Mouse (Mus musculus) embryonic facial prominence, embryonic 15.5 days (tissue): ENCODE results near the gene Med20. TPM values are rescaled to one million over a fixed set of nuclear protein-coding genes. Genes with fewer than 3 reads are reported as not detected.

Experiments used
- ATAC-seq: fragments of 200-750 bp; cut with Nextera tagmentation; 2 replicates; pipeline ENCODE4 v1.8.0; 2017; ENCODE audit warnings: low read depth, moderate TSS enrichment; ENCODE audit not compliant: insufficient number of reproducible peaks, low FRiP score, low TSS enrichment
- H3K27ac ChIP-seq: fragments of 300-500 bp; sonication (generic); replicated peaks from 2 replicates; pipeline ENCODE4 v1.5.1; 2015; ENCODE audit warnings: mild to moderate bottlenecking, inconsistent platforms
- H3K27me3 ChIP-seq: fragments of 300-500 bp; sonication (generic); 2 replicates; pipeline ENCODE4 v1.6.1; 2015; ENCODE audit warnings: inconsistent platforms
- H3K36me3 ChIP-seq: fragments of 300-500 bp; sonication (generic); 2 replicates; pipeline ENCODE4 v1.6.1; 2015; ENCODE audit warnings: mild to moderate bottlenecking, inconsistent platforms
- H3K4me1 ChIP-seq: fragments of 300-500 bp; sonication (generic); 2 replicates; pipeline ENCODE4 v1.6.1; 2015; ENCODE audit warnings: inconsistent platforms
- H3K4me2 ChIP-seq: fragments of 300-500 bp; sonication (generic); replicated peaks from 2 replicates; pipeline ENCODE4 v1.6.1; 2015; ENCODE audit warnings: mild to moderate bottlenecking, inconsistent platforms
- H3K4me3 ChIP-seq: fragments of 300-500 bp; sonication (generic); replicated peaks from 2 replicates; pipeline ENCODE4 v1.5.1; 2015; ENCODE audit warnings: mild to moderate bottlenecking, inconsistent platforms
- H3K9ac ChIP-seq: fragments of 300-500 bp; sonication (generic); 2 replicates; pipeline ENCODE4 v1.6.1; 2015; ENCODE audit warnings: inconsistent platforms
- H3K9me3 ChIP-seq: fragments of 300-500 bp; sonication (generic); replicated peaks from 2 replicates; pipeline ENCODE4 v1.6.1; 2016; ENCODE audit warnings: inconsistent platforms
- WGBS: fragments of 180-500 bp; shearing (Covaris S2); methylation state at CpG from one replicate; pipeline ENCODE4 v1.1.7; 2015; 5-methylcytosine and 5-hydroxymethylcytosine counted together
- polyA plus RNA-seq: library from polyadenylated mRNA; unstranded; fragments of >200 nt; fragmentation: Nextera tagmentation; extraction: Ambion mirVana; gene quantifications from 2 replicates; pipeline ENCODE4 v1.2.1, GENCODE M21; 2015

Gene Med20
- 51.9 and 55.2 TPM in 2 replicates for polyA plus RNA-seq

DNA sequence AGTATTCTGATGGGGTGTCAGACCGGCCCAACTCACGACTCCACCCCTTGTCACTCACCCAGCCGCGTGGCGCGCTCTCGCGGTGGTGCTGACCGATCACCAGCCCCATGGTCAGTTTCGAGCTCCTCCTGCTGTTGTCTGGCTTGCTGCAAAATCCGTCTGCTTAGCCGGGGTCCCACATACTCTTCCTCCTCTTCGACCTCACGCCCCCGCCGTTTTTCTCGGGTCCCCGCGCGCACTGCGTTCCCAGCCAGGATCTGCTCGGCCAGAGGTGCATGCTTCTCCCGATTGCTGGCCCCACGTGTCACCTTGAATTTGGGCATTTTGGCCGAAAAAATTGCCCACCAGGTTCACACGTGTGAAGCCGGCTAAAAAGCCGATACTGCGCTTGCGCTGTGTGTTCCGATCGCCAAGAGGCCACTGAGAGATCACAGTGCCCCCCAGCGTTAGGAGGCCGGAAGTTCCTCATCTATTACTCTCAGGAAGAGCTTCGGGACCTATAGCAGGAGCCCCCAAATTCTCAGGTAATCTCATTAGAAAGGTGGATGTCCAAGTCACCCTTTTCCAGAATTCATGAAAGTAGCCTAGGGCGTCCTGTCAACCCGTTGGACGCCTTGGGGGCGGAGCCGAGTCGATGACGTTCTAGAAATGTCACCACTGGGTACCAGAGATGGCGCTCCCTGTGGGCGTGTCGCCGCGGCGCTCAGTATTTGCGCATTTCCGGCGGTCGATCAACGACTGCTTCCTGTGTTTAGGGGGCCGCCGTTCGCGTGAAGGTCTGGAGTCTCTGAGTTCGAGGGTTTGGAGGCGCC is at the start of gene Med20, which contains the start of the genes Bysl and Gm20517:
Med20 (plus strand) TSS at position 734 of the 812 bp plus-strand sequence.
Bysl (minus strand) TSS at position 644 of the 812 bp plus-strand sequence.
Gm20517 (plus strand) TSS at position 741 of the 812 bp plus-strand sequence.
- H3K27ac ChIP-seq: peak within 1 kb of the TSS; percentile 80
- peak; percentile 94 for ATAC-seq
- peak within 1 kb of the TSS; percentile 89 for H3K9ac ChIP-seq
- H3K4me1 ChIP-seq: peaks cover 22% of the 10 kb centered on the region
- peaks cover 50% of the 10 kb centered on the region for H3K36me3 ChIP-seq
- H3K4me2 ChIP-seq: peak within 1 kb of the TSS; percentile 86
- peak within 1 kb of the TSS; percentile 95 for H3K4me3 ChIP-seq
- no peaks in the 10 kb centered on the region for H3K27me3 ChIP-seq
- under 1% methylated on average over 59 of the region's 59 CpGs for WGBS
- H3K9me3 ChIP-seq: no peaks in the 10 kb centered on the region

DNA sequence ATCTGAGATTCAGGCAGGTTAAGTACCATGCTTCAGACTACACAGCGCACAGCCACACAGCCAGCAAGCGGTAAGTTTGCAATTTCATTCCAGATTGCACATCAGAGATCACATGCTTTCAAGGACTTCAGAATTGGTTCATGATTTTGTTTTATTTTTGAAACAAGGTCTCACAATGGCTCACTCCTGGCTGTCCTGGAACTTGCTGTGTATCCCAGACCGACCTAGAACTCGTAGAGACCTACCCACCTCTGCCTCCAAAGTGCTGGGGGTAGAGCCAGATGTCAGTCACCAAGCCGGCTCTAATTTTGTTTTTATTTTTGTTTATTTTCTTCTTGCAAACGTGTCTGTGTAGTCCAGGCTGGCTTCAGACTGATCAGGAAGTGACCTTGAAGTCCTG is 48.5 kb upstream of the Med20 start:
- Histone ChIP-seq H3K4me2 (no peak overlapping the region), H3K4me1 (peaks cover 6% of the 10 kb centered on the region; the same call in 1 of the 2 replicates), H3K27me3 (no peaks in the 10 kb centered on the region), H3K4me3 (no peak overlapping the region), H3K9ac (no peak overlapping the region), H3K9me3 (no peaks in the 10 kb centered on the region), H3K27ac (no peak overlapping the region), H3K36me3 (no peaks in the 10 kb centered on the region)
- ATAC-seq: no peak
- WGBS: 78% methylated on average over 6 of the region's 6 CpGs

DNA sequence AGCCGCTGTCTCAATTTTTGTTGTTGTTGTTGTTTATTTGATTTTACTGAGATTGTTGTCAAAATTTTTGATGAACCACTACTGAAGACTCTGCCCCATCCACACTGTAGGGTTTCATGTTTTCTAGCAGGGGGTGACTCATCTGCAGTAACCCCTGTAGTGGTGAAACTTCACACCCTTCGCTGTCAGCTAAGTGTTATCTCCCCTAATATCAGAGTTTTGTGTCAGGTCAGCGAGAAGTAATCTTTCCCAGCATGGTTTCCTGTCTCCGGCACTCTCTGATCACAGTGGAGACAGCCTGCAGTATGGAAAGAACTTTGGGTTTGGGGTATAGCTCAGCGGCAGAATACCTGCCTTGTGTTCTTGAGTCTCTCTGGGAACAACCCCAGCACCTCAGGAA is 46.8 kb upstream of the Med20 start:
- ATAC-seq: no peak
- no peak overlapping the region for H3K27ac ChIP-seq
- no peaks in the 10 kb centered on the region for H3K36me3 ChIP-seq
- no peak overlapping the region for H3K4me3 ChIP-seq
- H3K9me3 ChIP-seq: no peaks in the 10 kb centered on the region
- H3K4me2 ChIP-seq: no peak overlapping the region
- WGBS: 82% methylated on average over 5 of the region's 5 CpGs
- H3K27me3 ChIP-seq: no peaks in the 10 kb centered on the region
- peaks cover 5% of the 10 kb centered on the region; the same call in 1 of the 2 replicates for H3K4me1 ChIP-seq
- H3K9ac ChIP-seq: no peak overlapping the region

DNA sequence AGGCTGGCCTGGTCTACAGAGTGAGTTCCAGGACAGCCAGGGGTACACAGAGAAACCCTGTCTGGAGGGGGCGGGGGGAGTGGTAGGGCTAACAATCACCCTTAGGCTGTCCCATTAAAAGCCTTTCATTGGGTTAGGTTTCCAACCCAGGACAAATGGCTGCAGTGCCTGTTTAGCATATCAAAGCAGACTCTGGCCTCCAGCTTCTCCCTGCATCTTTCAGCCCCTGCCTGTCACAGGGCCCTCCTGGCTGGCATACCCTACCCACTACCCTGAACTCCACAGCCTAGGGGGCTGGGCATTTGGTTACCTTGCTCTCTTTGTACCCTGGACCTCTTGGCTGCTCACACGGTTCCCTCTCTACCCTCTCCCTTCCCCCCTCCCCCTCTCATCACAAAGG is 45.2 kb upstream of the Med20 start:
- H3K9me3 ChIP-seq: no peaks in the 10 kb centered on the region
- H3K4me2 ChIP-seq: no peak overlapping the region
- H3K36me3 ChIP-seq: no peaks in the 10 kb centered on the region
- H3K9ac ChIP-seq: no peak overlapping the region
- no peaks in the 10 kb centered on the region for H3K27me3 ChIP-seq
- no peak overlapping the region for H3K27ac ChIP-seq
- no peaks in the 10 kb centered on the region for H3K4me1 ChIP-seq
- WGBS: 25% methylated on average over 2 of the region's 2 CpGs
- no peak for ATAC-seq
- no peak overlapping the region for H3K4me3 ChIP-seq

DNA sequence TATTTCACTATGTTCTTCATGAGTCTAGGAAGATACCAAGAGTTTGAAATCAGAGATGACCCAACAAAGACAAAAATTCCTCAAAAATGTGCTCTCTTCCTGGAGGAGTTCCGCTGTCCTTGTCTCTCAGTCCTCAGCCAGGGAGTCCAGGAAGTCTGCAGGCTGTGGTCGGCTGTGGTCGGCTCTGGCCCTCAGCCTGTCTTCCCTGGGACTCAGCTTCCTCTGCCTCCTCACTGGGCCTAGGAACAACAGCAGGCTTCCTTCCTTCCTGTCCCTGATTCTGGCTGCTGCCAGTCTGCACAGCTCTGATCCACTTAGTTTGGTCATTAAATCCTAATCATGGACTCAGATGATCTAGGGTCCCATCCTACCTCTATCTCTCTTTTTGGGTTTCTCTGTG is 44.1 kb upstream of the Med20 start:
- Histone ChIP-seq H3K27me3 (no peaks in the 10 kb centered on the region), H3K36me3 (no peaks in the 10 kb centered on the region), H3K4me2 (no peak overlapping the region), H3K9me3 (no peaks in the 10 kb centered on the region), H3K9ac (no peak overlapping the region), H3K4me3 (no peak overlapping the region), H3K4me1 (no peaks in the 10 kb centered on the region), H3K27ac (no peak overlapping the region)
- 59% methylated on average over 3 of the region's 3 CpGs for WGBS
- no peak for ATAC-seq

DNA sequence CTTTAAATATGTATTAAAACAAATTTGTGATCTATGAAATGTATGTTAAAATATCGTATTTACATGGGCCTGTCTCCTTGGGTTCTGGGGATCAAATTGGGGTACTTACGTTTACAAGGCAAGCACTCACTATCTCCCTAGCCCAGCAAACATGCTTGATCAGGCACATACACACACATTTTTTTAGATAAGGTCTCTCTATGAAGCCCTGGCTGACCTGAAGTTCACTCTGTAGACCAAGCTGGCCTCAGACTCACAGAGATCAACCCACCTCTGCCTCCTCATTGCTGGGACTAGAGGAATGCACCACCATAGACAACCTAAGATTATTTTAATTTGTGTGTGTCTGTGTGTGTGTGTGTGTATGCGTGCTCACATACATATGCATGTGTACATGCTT is 43.0 kb upstream of the Med20 start:
- Histone ChIP-seq H3K36me3 (no peaks in the 10 kb centered on the region), H3K27me3 (no peaks in the 10 kb centered on the region), H3K4me2 (no peak overlapping the region), H3K27ac (no peak overlapping the region), H3K9ac (no peak overlapping the region), H3K4me1 (no peaks in the 10 kb centered on the region), H3K9me3 (no peaks in the 10 kb centered on the region), H3K4me3 (no peak overlapping the region)
- ATAC-seq: no peak
- 96% methylated on average over 3 of the region's 3 CpGs for WGBS

DNA sequence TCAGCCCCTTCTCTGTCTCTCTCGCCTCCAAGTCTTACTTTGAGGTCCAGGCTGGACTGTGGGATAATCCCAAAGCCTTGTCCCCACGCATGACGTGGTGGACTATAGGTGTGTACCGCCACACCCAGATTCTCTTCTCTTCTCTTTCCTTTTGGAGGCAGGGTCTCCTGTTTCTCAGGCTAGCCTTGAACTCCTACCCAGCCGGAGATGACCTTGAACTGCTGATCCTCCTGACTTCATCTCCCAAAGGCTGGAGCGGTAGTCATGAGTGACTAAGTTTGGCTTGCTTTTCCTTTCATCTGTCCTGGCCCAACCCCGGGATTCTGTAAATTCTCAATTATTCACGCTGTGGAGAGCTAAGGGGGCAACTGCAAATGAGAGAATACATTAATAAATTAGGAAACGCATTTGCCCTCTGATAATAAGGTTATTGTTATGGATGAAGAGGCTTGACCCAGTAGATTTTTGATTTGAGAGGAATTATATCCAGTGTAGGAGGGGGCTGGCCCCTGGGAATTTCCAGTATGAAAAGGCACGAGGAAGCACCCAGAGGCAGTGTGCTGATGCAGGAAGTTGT is 42.3 kb upstream of the Med20 start:
- Histone ChIP-seq H3K4me3 (no peak overlapping the region), H3K27me3 (no peaks in the 10 kb centered on the region), H3K9me3 (no peaks in the 10 kb centered on the region), H3K4me1 (0 out of 2 replicates have a peak, but pooled peaks cover 2% of the 10 kb centered on the region), H3K27ac (no peak overlapping the region), H3K9ac (no peak overlapping the region), H3K4me2 (no peak overlapping the region), H3K36me3 (no peaks in the 10 kb centered on the region)
- WGBS: 70% methylated on average over 10 of the region's 10 CpGs
- ATAC-seq: no peak

DNA sequence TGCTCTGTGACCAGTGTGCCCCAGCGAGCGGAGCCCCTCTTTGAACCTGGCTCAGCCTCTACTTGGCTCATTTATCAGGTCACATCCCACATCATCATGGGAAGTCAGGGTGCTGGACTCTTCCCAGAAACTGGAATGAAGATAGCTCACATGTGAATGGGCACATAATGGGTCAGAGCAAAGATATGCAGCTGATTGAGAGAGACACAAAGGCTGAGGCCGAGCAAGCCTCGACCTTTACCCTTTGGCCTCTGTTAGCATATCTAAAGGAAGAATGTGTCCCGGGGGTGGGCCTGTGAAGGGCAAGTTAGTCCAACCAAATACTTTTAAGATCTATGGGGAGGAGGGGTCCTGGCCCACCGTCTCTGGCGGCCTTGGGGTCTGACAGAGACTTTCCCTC is 39.8 kb upstream of the Med20 start:
- H3K4me3 ChIP-seq: no peak overlapping the region
- H3K36me3 ChIP-seq: no peaks in the 10 kb centered on the region
- H3K27me3 ChIP-seq: no peaks in the 10 kb centered on the region
- no peak overlapping the region for H3K27ac ChIP-seq
- no peak overlapping the region for H3K4me2 ChIP-seq
- H3K4me1 ChIP-seq: peaks cover 2% of the 10 kb centered on the region; the same call in 1 of the 2 replicates
- 44% methylated on average over 7 of the region's 7 CpGs for WGBS
- no peak overlapping the region for H3K9ac ChIP-seq
- no peaks in the 10 kb centered on the region for H3K9me3 ChIP-seq
- ATAC-seq: no peak

DNA sequence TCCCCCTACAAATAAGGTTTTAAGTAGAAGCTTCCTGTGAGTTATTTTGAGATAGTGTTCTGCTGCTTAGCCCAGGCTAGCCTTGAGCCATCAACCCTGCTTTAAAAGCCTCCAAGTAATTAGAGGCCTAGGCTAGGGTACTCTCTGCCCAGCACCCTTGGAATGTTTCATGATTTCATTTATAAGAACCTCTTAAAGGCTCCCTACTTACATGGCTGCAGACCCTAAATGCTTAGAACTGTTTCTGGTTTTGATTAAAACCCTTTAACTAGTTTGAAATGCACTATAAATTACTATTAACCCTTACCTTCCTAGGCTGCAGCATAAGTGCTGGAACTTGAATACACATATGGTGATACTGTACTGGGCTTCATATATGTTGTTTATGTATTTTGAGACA is 38.9 kb upstream of the Med20 start:
- no peaks in the 10 kb centered on the region for H3K36me3 ChIP-seq
- H3K9ac ChIP-seq: no peak overlapping the region
- no peaks in the 10 kb centered on the region for H3K27me3 ChIP-seq
- no peak overlapping the region for H3K4me2 ChIP-seq
- no peak for ATAC-seq
- H3K27ac ChIP-seq: no peak overlapping the region
- no peak overlapping the region for H3K4me3 ChIP-seq
- peaks cover 2% of the 10 kb centered on the region; the same call in 1 of the 2 replicates for H3K4me1 ChIP-seq
- H3K9me3 ChIP-seq: no peaks in the 10 kb centered on the region

DNA sequence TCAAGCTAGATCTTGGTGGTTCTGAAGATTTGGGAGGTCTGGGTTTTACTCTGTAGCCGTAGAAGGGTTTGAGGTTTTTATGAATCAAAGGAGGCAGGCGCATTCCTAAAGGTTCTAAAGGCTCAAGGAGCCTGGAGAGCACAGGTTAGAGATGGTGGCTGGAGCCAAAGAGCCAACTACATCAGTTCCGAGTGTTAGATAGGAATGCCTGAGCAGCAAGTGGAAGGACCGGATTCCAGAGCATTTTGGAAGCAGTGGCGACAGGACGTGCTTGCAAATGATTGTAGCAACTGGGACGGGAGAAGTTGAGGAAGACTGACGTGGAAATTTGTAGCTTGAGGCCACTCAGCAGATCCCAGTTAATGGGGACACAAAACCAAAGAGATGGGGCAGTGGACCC is 37.4 kb upstream of the Med20 start:
- Histone ChIP-seq H3K4me3 (no peak overlapping the region), H3K9me3 (no peaks in the 10 kb centered on the region), H3K4me2 (no peak overlapping the region), H3K27ac (no peak overlapping the region), H3K36me3 (no peaks in the 10 kb centered on the region), H3K4me1 (peaks cover 2% of the 10 kb centered on the region; the same call in 1 of the 2 replicates), H3K27me3 (no peaks in the 10 kb centered on the region), H3K9ac (no peak overlapping the region)
- 52% methylated on average over 8 of the region's 8 CpGs for WGBS
- no peak for ATAC-seq

DNA sequence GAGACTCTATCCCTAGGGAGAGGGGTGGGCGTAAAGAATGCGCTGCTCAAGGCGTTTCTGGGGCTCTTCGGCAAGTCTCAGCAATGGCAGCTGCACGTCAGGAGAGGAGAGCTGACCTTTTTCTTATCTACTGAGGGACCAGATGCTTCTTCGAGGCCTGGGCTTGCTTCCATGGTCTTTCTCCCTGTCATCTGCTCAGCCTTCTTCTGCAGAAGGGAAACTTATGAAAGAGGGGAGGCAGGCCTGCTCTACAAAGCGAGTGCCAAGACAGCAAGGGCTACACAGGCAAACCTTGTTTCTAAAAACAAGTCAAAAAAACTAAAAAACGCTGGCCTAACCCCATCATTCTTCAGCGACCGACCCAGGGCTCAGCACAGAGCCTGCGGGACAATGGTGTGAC is 36.6 kb upstream of the Med20 start:
- ATAC-seq: no peak
- WGBS: 60% methylated on average over 11 of the region's 11 CpGs
- Histone ChIP-seq H3K4me3 (no peak overlapping the region), H3K27me3 (no peaks in the 10 kb centered on the region), H3K27ac (no peak overlapping the region), H3K9me3 (no peaks in the 10 kb centered on the region), H3K4me2 (no peak overlapping the region), H3K9ac (no peak overlapping the region), H3K4me1 (peaks cover 2% of the 10 kb centered on the region; the same call in 1 of the 2 replicates), H3K36me3 (no peaks in the 10 kb centered on the region)
